Mouse (Mus musculus) heart, embryonic 15.5 days (tissue): Measurements from ENCODE around the gene Cdk17. TPM values are rescaled to one million over a fixed set of nuclear protein-coding genes. Genes with fewer than 3 reads are reported as not detected.

Source experiments
- ATAC-seq: fragments of 200-750 bp; cut with Nextera tagmentation; replicated peaks from 2 replicates; pipeline ENCODE4 v1.8.0; 2017; ENCODE audit warnings: low read depth, moderate TSS enrichment; ENCODE audit not compliant: insufficient number of reproducible peaks, insufficient read depth, low FRiP score
- H3K27ac ChIP-seq: fragments of 300-500 bp; sonication (generic); 2 replicates; pipeline ENCODE4 v1.5.1; 2015; ENCODE audit warnings: mild to moderate bottlenecking, inconsistent platforms
- H3K27me3 ChIP-seq: fragments of 300-500 bp; sonication (generic); 2 replicates; pipeline ENCODE4 v1.6.1; 2015; ENCODE audit warnings: inconsistent platforms
- H3K36me3 ChIP-seq: fragments of 300-500 bp; sonication (generic); 2 replicates; pipeline ENCODE4 v1.6.1; 2015; ENCODE audit warnings: mild to moderate bottlenecking, inconsistent platforms
- H3K4me1 ChIP-seq: fragments of 300-500 bp; sonication (generic); replicated peaks from 2 replicates; pipeline ENCODE4 v1.6.1; 2015; ENCODE audit warnings: inconsistent platforms
- H3K4me2 ChIP-seq: fragments of 300-500 bp; sonication (generic); 2 replicates; pipeline ENCODE4 v1.6.1; 2015; ENCODE audit warnings: inconsistent platforms, mild to moderate bottlenecking, moderate library complexity
- H3K4me3 ChIP-seq: fragments of 300-500 bp; sonication (generic); 2 replicates; pipeline ENCODE4 v1.5.1; 2015; ENCODE audit warnings: mild to moderate bottlenecking, inconsistent platforms
- H3K9ac ChIP-seq: fragments of 300-500 bp; sonication (generic); 2 replicates; pipeline ENCODE4 v1.6.1; 2015; ENCODE audit warnings: mild to moderate bottlenecking, inconsistent platforms
- H3K9me3 ChIP-seq: fragments of 300-500 bp; sonication (generic); replicated peaks from 2 replicates; pipeline ENCODE4 v1.6.1; 2016; ENCODE audit warnings: inconsistent platforms
- WGBS: fragments of 180-500 bp; shearing (Covaris S2); methylation state at CpG from one replicate; pipeline ENCODE4 v1.1.7; 2015; ENCODE audit warnings: mixed read lengths; 5-methylcytosine and 5-hydroxymethylcytosine counted together
- polyA plus RNA-seq: library from polyadenylated mRNA; unstranded; fragments of >200 nt; fragmentation: Nextera tagmentation; extraction: Ambion mirVana; gene quantifications from 2 replicates; pipeline ENCODE4 v1.2.1, GENCODE M21; 2015

Gene Cdk17
- polyA plus RNA-seq, 1 experiment from 2014 or later, result 16.7 TPM

GRCm38 (mm10) chr10:93289404-93289803, 128.7 kb downstream of the Cdk17 start:
- WGBS, result 65% methylated on average over 6 of the region's 6 CpGs
- H3K4me1 ChIP-seq, result peaks cover 50% of the 10 kb centered on the region

GRCm38 (mm10) chr10:93291352-93291751, 130.7 kb downstream of the Cdk17 start:
- no peaks in the 10 kb centered on the region for H3K9me3 ChIP-seq
- H3K4me3 ChIP-seq, result peak overlapping the region; percentile 15; the same call in 1 of the 2 replicates
- no peak overlapping the region for H3K9ac ChIP-seq
- no peaks in the 10 kb centered on the region for H3K36me3 ChIP-seq
- WGBS, result 36% methylated on average over 7 of the region's 7 CpGs
- H3K27me3 ChIP-seq, result no peaks in the 10 kb centered on the region
- H3K4me1 ChIP-seq, result peaks cover 60% of the 10 kb centered on the region
- ATAC-seq, result peak; percentile 12; the same call in 1 of the 2 replicates
- peak overlapping the region; percentile 60 for H3K27ac ChIP-seq
- peak overlapping the region; percentile 38 for H3K4me2 ChIP-seq

More at GRCm38 (mm10) chr10:93289404-93289803, 128.7 kb downstream of the Cdk17 start:
- Histone ChIP-seq H3K4me3 (no peak overlapping the region), H3K27ac (peak overlapping the region; percentile 49; the same call in 1 of the 2 replicates), H3K9me3 (no peaks in the 10 kb centered on the region), H3K27me3 (no peaks in the 10 kb centered on the region), H3K4me2 (no peak overlapping the region), H3K36me3 (no peaks in the 10 kb centered on the region), H3K9ac (no peak overlapping the region)
- no peak for ATAC-seq

- Histone ChIP-seq H3K4me3 (peak overlapping the region; percentile 15; the same call in 1 of the 2 replicates), H3K9ac (no peak overlapping the region), H3K27ac (peak overlapping the region; percentile 60), H3K4me2 (peak overlapping the region; percentile 38), H3K27me3 (no peaks in the 10 kb centered on the region), H3K4me1 (peaks cover 58% of the 10 kb centered on the region), H3K9me3 (no peaks in the 10 kb centered on the region), H3K36me3 (no peaks in the 10 kb centered on the region)
- WGBS, result 7% methylated on average over 6 of the region's 6 CpGs
- ATAC-seq, result no peak
Observed at GRCm38 (mm10) chr10:93291843-93292242, 131.2 kb downstream of the Cdk17 start.

GRCm38 (mm10) chr10:93293621-93294020, 132.9 kb downstream of the Cdk17 start:
- H3K9ac ChIP-seq, result no peak overlapping the region
- no peak for ATAC-seq
- no peaks in the 10 kb centered on the region for H3K9me3 ChIP-seq
- H3K4me2 ChIP-seq, result no peak overlapping the region
- H3K36me3 ChIP-seq, result no peaks in the 10 kb centered on the region
- no peak overlapping the region for H3K4me3 ChIP-seq
- H3K4me1 ChIP-seq, result peaks cover 48% of the 10 kb centered on the region
- peak overlapping the region; percentile 55; the same call in 1 of the 2 replicates for H3K27ac ChIP-seq
- no peaks in the 10 kb centered on the region for H3K27me3 ChIP-seq
- WGBS, result 53% methylated on average over 7 of the region's 7 CpGs

GRCm38 (mm10) chr10:93294547-93295219, 134.0 kb downstream of the Cdk17 start:
- peak overlapping the region; percentile 39 for H3K4me2 ChIP-seq
- H3K9ac ChIP-seq, result no peak overlapping the region
- ATAC-seq, result peak; percentile 45; the same call in 1 of the 2 replicates
- no peaks in the 10 kb centered on the region for H3K9me3 ChIP-seq
- H3K4me3 ChIP-seq, result no peak overlapping the region
- H3K4me1 ChIP-seq, result peaks cover 43% of the 10 kb centered on the region
- no peaks in the 10 kb centered on the region for H3K27me3 ChIP-seq
- peak overlapping the region; percentile 55 for H3K27ac ChIP-seq
- no peaks in the 10 kb centered on the region for H3K36me3 ChIP-seq
- WGBS, result 40% methylated on average over 20 of the region's 20 CpGs

GRCm38 (mm10) chr10:93297774-93298173, 137.1 kb downstream of the Cdk17 start:
- Histone ChIP-seq H3K9ac (no peak overlapping the region), H3K36me3 (no peaks in the 10 kb centered on the region), H3K27ac (peak overlapping the region; percentile 81), H3K4me2 (no peak overlapping the region), H3K9me3 (no peaks in the 10 kb centered on the region), H3K27me3 (no peaks in the 10 kb centered on the region), H3K4me1 (peaks cover 37% of the 10 kb centered on the region), H3K4me3 (no peak overlapping the region)
- ATAC-seq, result peak; percentile 62
- 25% methylated on average over 5 of the region's 5 CpGs for WGBS

- Histone ChIP-seq H3K27ac (peak overlapping the region; percentile 81), H3K9ac (no peak overlapping the region)
- ATAC-seq, result peak; percentile 48
Observed at GRCm38 (mm10) chr10:93298208-93298607, 137.5 kb downstream of the Cdk17 start.

GRCm38 (mm10) chr10:93301831-93302230, 141.2 kb downstream of the Cdk17 start:
- Histone ChIP-seq H3K27ac (peak overlapping the region; percentile 55), H3K9ac (no peak overlapping the region), H3K4me3 (no peak overlapping the region), H3K4me1 (peaks cover 20% of the 10 kb centered on the region; the same call in 1 of the 2 replicates), H3K36me3 (no peaks in the 10 kb centered on the region), H3K4me2 (no peak overlapping the region), H3K9me3 (no peaks in the 10 kb centered on the region), H3K27me3 (no peaks in the 10 kb centered on the region)
- 66% methylated on average over 8 of the region's 8 CpGs for WGBS
- ATAC-seq, result no peak

More at GRCm38 (mm10) chr10:93298208-93298607, 137.5 kb downstream of the Cdk17 start:
- H3K27me3 ChIP-seq, result no peaks in the 10 kb centered on the region
- no peaks in the 10 kb centered on the region for H3K9me3 ChIP-seq
- H3K4me1 ChIP-seq, result peaks cover 39% of the 10 kb centered on the region
- WGBS, result 51% methylated on average over 7 of the region's 7 CpGs
- H3K36me3 ChIP-seq, result no peaks in the 10 kb centered on the region
- H3K4me3 ChIP-seq, result no peak overlapping the region
- peak overlapping the region; percentile 6; the same call in 1 of the 2 replicates for H3K4me2 ChIP-seq

- 68% methylated on average over 4 of the region's 4 CpGs for WGBS
- no peak overlapping the region for H3K4me3 ChIP-seq
- no peak overlapping the region for H3K9ac ChIP-seq
- H3K4me1 ChIP-seq, result peaks cover 16% of the 10 kb centered on the region; the same call in 1 of the 2 replicates
- no peaks in the 10 kb centered on the region for H3K9me3 ChIP-seq
- no peaks in the 10 kb centered on the region for H3K36me3 ChIP-seq
- H3K27ac ChIP-seq, result peak overlapping the region; percentile 46; the same call in 1 of the 2 replicates
- peak overlapping the region; percentile 23 for H3K4me2 ChIP-seq
- ATAC-seq, result no peak
- H3K27me3 ChIP-seq, result no peaks in the 10 kb centered on the region
Observed at GRCm38 (mm10) chr10:93303231-93303630, 142.6 kb downstream of the Cdk17 start.

GRCm38 (mm10) chr10:93305946-93306345, 145.3 kb downstream of the Cdk17 start:
- Histone ChIP-seq H3K9ac (peak overlapping the region; percentile 6; the same call in 1 of the 2 replicates), H3K4me1 (peaks cover 8% of the 10 kb centered on the region; the same call in 1 of the 2 replicates), H3K4me3 (no peak overlapping the region), H3K27ac (peak overlapping the region; percentile 48), H3K9me3 (no peaks in the 10 kb centered on the region), H3K4me2 (peak overlapping the region; percentile 98), H3K27me3 (no peaks in the 10 kb centered on the region), H3K36me3 (no peaks in the 10 kb centered on the region)
- WGBS, result 54% methylated on average over 6 of the region's 6 CpGs
- ATAC-seq, result no peak

- WGBS, result 70% methylated on average over 11 of the region's 11 CpGs
- no peak for ATAC-seq
- no peaks in the 10 kb centered on the region for H3K9me3 ChIP-seq
- no peaks in the 10 kb centered on the region for H3K36me3 ChIP-seq
- H3K4me1 ChIP-seq, result peaks cover 11% of the 10 kb centered on the region; the same call in 1 of the 2 replicates
- H3K27ac ChIP-seq, result peak overlapping the region; percentile 48; the same call in 1 of the 2 replicates
- H3K4me2 ChIP-seq, result peak overlapping the region; percentile 98
- H3K9ac ChIP-seq, result no peak overlapping the region
- no peak overlapping the region for H3K4me3 ChIP-seq
- no peaks in the 10 kb centered on the region for H3K27me3 ChIP-seq
Observed at GRCm38 (mm10) chr10:93306367-93306766, 145.7 kb downstream of the Cdk17 start.
